Mouse (Mus musculus) CD4-positive, CD25-positive, alpha-beta regulatory T cell, adult 9 weeks (primary cell): ENCODE results near the gene Telo2. TPM values are rescaled to one million over a fixed set of nuclear protein-coding genes. Genes with fewer than 3 reads are reported as not detected.

Source experiments
- polyA plus RNA-seq: library from polyadenylated mRNA; unstranded; fragments of 100-300 nt; shearing (Covaris generic); gene quantifications from one replicate; pipeline ENCODE4 v1.2.1, GENCODE M21; 2017

Telo2 gene
- polyA plus RNA-seq = 39.0 TPM

DNA sequence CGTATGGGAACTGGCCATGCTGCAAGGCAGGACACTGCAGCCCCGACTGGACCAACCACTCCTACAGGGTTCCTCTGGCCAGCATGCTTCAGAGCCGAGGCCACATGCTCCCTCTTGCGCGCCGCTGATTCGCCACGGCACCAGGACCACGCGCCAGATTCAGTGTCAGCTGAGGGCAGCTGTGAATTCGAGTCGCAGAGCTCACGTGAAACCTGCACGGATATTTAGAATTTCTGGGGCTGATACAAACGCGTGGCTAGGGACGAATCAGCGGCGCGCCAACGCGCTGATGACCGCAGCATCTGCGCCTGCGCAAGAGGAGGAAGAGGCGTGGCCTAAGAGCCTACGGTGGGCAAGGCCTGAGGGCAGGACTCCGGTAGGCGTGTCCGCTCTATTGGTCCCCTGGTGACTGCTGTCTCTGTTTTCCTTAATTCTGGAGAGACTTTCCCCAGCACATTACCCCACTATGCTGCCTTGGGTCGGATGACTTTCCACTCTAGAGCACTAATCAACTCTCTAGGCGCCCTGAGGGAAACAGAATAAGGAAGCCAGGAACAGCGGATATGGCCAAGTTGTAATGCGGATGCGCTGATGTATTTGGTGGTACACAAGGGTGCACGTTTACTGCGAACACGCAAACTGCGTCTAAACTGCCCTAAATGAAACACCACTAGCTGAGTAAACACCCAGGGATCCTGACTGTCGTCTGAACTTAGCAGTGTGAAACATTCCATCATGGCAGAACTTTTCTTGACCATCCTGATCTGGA, at the start of gene Telo2:
TSS of gene Telo2 (minus strand) at position 304 of the 769 bp plus-strand sequence.

DNA sequence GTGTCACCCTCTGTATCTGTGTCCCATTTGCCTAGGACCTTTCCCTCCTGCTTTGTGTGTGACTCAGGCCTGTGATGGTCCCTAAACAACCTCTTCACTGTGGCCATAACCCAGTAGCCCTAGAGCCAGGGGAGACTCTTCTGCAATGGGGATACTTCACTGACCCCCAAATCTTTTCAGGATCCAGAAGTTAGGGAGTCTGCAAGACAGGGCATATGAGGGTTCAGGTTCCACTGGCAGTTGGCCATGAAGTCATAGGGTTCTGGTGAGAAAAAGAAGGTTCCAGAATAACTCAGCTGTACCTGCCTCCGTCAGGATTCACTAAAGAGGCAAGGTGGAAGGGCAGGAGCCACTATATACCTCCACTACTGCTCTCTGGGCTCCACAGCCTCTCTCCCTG, 46.4 kb upstream of the Telo2 start, which contains the start of gene Ccdc154:
TSS of gene Ccdc154 (plus strand) at position 301 of the 400 bp plus-strand sequence.

DNA sequence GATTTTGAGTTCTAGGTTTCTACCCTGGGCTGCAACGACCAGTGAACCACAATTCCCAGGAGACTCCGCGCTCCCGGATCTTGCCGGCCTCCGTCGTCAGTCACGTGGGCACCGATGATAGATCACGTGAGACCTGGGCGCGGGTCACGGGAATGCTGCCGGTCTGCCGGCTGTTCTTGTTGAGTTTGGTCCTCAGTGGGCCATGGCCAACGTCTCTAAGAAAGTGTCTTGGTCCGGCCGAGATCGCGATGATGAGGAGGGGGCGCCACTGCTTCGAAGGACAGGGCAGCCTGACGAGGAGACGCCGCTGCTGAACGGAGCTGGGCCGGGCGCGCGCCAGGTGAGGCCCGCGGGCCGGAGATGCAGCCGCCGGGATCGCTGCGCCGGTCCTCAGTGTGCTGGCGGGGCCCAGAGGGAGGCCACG, 17.5 kb upstream of the Telo2 start, which contains the start of gene Clcn7:
TSS of gene Clcn7 (plus strand) at position 117 of the 424 bp plus-strand sequence.

DNA sequence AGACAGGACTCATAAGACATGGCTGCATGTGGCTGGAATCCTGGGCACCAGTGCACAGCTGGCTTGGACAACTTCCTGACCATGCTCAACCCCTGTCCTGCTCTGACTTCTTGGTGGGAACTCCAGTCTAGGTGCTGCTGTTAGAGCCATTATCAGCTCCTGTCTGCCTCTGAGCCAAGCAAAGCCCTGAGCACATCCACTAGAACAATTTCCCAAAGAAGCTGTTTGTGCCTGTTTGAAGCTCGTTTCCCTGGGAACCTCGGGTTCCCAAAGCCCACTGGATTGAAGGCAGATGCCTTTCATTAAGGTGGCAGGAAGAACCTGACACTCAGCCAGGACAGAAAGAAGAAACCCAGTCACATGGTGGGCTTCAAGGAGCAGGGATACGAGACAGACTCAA, 4.6 kb upstream of the Telo2 start, which contains the start of gene Ptx4:
TSS of gene Ptx4 (plus strand) at position 355 of the 400 bp plus-strand sequence.

DNA sequence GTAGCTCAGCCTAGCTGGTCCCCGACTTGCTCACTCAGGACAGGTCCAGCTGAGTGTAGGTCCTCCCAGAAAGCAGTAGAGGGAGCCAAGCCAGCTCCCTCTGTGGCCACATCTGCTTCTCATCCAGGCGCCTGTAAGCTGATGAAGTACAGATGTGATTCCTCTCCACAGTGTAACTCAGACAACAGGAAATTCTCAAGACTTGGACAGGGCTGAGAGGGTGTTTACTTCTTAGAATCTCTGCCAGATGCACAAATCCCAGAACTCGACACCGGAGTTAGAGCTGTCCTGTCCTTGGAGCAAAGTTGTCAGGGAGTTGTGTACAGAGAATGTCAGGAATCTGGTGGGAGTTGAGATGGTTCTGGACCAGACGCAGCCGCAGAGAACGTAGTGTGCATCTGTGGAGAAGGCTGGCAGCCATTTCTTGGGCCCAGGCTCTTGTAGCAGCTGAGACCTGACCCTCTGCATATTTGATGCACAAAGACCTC, 32.3 kb downstream of the Telo2 start, which contains the start of gene Tmem204:
TSS of gene Tmem204 (minus strand) at position 148 of the 488 bp plus-strand sequence.

Other genes with a start within 250 kb of the Telo2 start
- not detected for gene Igfals, start 250.0 kb downstream of the Telo2 start, polyA plus RNA-seq
- 113 TPM for gene Nubp2, start 229.6 kb downstream of the Telo2 start, polyA plus RNA-seq
- 58.4 TPM for gene Spsb3, start 229.3 kb downstream of the Telo2 start, polyA plus RNA-seq
- gene Eme2, start 220.9 kb downstream of the Telo2 start, polyA plus RNA-seq = 64.8 TPM
- 40.9 TPM for gene Mrps34, start 220.9 kb downstream of the Telo2 start, polyA plus RNA-seq
- gene Nme3, start 219.5 kb downstream of the Telo2 start, polyA plus RNA-seq = 69.5 TPM
- 46.1 TPM for gene Mapk8ip3, start 179.0 kb downstream of the Telo2 start, polyA plus RNA-seq
- 33.0 TPM for gene Jpt2, start 155.3 kb downstream of the Telo2 start, polyA plus RNA-seq
- gene Cramp1l, start 100.2 kb downstream of the Telo2 start, polyA plus RNA-seq = 3.3 TPM
- 26.0 TPM for gene Ift140, start 99.9 kb downstream of the Telo2 start, polyA plus RNA-seq
- gene Tmem204, start 32.4 kb downstream of the Telo2 start, polyA plus RNA-seq = 1.3 TPM
- not detected for gene Ptx4, start 4.8 kb upstream of the Telo2 start, polyA plus RNA-seq
- 49.9 TPM for gene Clcn7, start 17.4 kb upstream of the Telo2 start, polyA plus RNA-seq
- not detected for gene Ccdc154, start 46.5 kb upstream of the Telo2 start, polyA plus RNA-seq
- not detected for gene Gm38655, start 59.5 kb upstream of the Telo2 start, polyA plus RNA-seq
- gene BC003965, start 68.6 kb upstream of the Telo2 start, polyA plus RNA-seq = 32.7 TPM
- 44.1 TPM for gene Unkl, start 72.4 kb upstream of the Telo2 start, polyA plus RNA-seq
- 106 TPM for gene Gnptg, start 124.2 kb upstream of the Telo2 start, polyA plus RNA-seq
- 34.7 TPM for gene Tsr3, start 124.2 kb upstream of the Telo2 start, polyA plus RNA-seq
- 30.7 TPM for gene Baiap3, start 140.4 kb upstream of the Telo2 start, polyA plus RNA-seq
- gene Ube2i, start 158.7 kb upstream of the Telo2 start, polyA plus RNA-seq = 541 TPM
- not detected for gene Prss34, start 182.4 kb upstream of the Telo2 start, polyA plus RNA-seq
- not detected for gene Prss28, start 192.7 kb upstream of the Telo2 start, polyA plus RNA-seq
- not detected for gene Prss29, start 202.7 kb upstream of the Telo2 start, polyA plus RNA-seq
- not detected for gene Tpsab1, start 229.6 kb upstream of the Telo2 start, polyA plus RNA-seq